Mouse (Mus musculus): ENCODE measurements at regions not wholly inside any gene's neighbourhood (a gene's known extent, or its start where the extent isn't known, plus 50 kb on each side); places are given as distances from the start of the nearest gene placed in this dataset.

- H3K36me3 ChIP-seq (replicated peaks; ENCODE audit: control insufficient read depth, insufficient read depth, low read depth) = no peaks in the 10 kb centered on the region
- no peak overlapping the region for H3K27ac ChIP-seq
- ATAC-seq (ENCODE audit: insufficient read depth) (no peak), DNase-seq (ENCODE audit: low read depth in 3 of 3, low spot score in 3 of 3) (no peak)
- peaks cover 33% of the 10 kb centered on the region for H3K27me3 ChIP-seq (ENCODE audit: control insufficient read depth, insufficient read depth, low read length)
- no peak overlapping the region for H3K4me3 ChIP-seq (ENCODE audit: insufficient read depth in 1 of 2, low read depth in 2 of 2, low read length in 2 of 2)
- no peaks in the 10 kb centered on the region for H3K9me3 ChIP-seq (ENCODE audit: control insufficient read depth, low read length)
- TF ChIP-seq CTCF (IDR thresholded peaks at IDR 0.05; ENCODE audit: low read depth) (no peak), EP300 (IDR thresholded peaks at IDR 0.05; ENCODE audit: low read depth) (no peak)
- no peak overlapping the region for H3K9ac ChIP-seq (replicated peaks)
- H3K4me1 ChIP-seq (replicated peaks; ENCODE audit: control insufficient read depth in 2 of 2, insufficient read depth in 2 of 2, low read length in 1 of 2) = no peaks in the 10 kb centered on the region
- 20% methylated on average over 3 of the region's 3 CpGs for whole genome bisulfite sequencing (ENCODE audit: insufficient replicate concordance)
- no peak overlapping the region for H3K4me2 ChIP-seq (ENCODE audit: low read depth)
Measured at GRCm38 (mm10) chr13:94713451-94713850, 75.3 kb upstream of the Tbca start.

- DNase-seq (ENCODE audit: low read depth in 3 of 3, low spot score in 3 of 3) = no peak
- TF ChIP-seq EP300 (IDR thresholded peaks at IDR 0.05; ENCODE audit: low read depth) = no peak
- TF ChIP-seq CTCF (IDR thresholded peaks at IDR 0.05; ENCODE audit: low read depth) = no peak
- ATAC-seq (ENCODE audit: insufficient read depth) = no peak
- H3K27me3 ChIP-seq (ENCODE audit: control insufficient read depth, insufficient read depth, low read length) = no peaks in the 10 kb centered on the region
- H3K9me3 ChIP-seq (ENCODE audit: control insufficient read depth, low read length) = no peaks in the 10 kb centered on the region
- H3K4me2 ChIP-seq (ENCODE audit: low read depth) = no peak overlapping the region
- H3K27ac ChIP-seq = no peak overlapping the region
- no peak overlapping the region for H3K4me3 ChIP-seq (ENCODE audit: insufficient read depth in 1 of 2, low read depth in 2 of 2, low read length in 2 of 2)
- H3K9ac ChIP-seq (replicated peaks) = no peak overlapping the region
- no peaks in the 10 kb centered on the region for H3K4me1 ChIP-seq (replicated peaks; ENCODE audit: control insufficient read depth in 2 of 2, insufficient read depth in 2 of 2, low read length in 1 of 2)
- no peaks in the 10 kb centered on the region for H3K36me3 ChIP-seq (replicated peaks; ENCODE audit: control insufficient read depth, insufficient read depth, low read depth)
- WGBS (ENCODE audit: insufficient replicate concordance) = 38% methylated on average over 4 of the region's 4 CpGs
Measured at GRCm38 (mm10) chr13:94721625-94722024, 67.1 kb upstream of the Tbca start.
